Mouse (Mus musculus) c-Kit-negative CD71-positive TER-119-positive erythroid progenitor cells, embryonic 14.5 days (primary cell): ENCODE results near the gene Gpd1.
A peak's percentile ranks its signal among the peaks of the same experiment; 100 is the strongest.
"Not testable (repeated sequence)": the region's sequence is repeated elsewhere in the genome, so short reads cannot be mapped to it uniquely, and the experiment has no call there.

Experiments
- DNase-seq: peaks from one replicate; pipeline ENCODE4 v3.0.0-alpha.2; 2013; ENCODE audit warnings: low read depth, low spot score

The Gpd1 gene

GRCm38 (mm10) chr15:99721921-99722743 is 4.8 kb downstream of the Gpd1 start:
- no peak for DNase-seq

GRCm38 (mm10) chr15:99723120-99723514 is 5.8 kb downstream of the Gpd1 start:
- DNase-seq = no peak

GRCm38 (mm10) chr15:99723515-99724291 is 6.4 kb downstream of the Gpd1 start:
- DNase-seq = no peak

DNA sequence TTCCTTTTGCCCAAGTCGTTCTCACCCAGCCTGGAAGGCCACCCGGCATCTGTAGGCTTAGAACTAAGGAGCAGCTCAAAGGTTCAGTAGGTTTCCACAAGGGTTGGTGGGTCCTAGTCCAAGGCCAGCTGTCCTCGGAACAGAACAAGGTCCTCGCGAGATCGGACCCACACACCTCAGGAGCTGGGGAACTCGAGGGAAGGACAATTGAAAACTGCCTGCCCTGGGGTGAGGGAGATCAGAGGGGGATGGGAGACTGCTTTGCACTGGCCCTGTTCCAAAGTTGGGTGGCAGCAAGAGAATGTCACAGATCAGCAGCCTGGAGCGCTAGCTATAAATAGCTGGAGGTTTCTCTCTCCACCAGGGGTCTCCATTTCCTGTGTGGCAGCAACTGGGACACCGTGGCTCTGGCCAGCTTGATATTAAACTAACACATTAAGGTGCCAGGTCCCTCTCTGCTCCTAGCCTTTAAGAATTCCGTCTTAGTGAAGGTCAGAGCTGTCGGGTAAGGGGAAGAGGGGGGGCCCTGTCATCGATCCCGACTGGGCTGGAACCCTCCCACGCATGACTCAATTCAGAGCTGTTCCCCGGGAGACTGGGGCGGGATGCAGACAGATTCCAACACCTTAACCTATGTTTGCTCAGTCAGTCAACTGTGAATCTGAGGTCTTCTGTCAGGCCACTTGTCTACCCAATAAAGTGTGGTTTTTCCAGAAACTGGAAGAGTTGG is 7.1 kb downstream of the Gpd1 start:
- no peak for DNase-seq

DNA sequence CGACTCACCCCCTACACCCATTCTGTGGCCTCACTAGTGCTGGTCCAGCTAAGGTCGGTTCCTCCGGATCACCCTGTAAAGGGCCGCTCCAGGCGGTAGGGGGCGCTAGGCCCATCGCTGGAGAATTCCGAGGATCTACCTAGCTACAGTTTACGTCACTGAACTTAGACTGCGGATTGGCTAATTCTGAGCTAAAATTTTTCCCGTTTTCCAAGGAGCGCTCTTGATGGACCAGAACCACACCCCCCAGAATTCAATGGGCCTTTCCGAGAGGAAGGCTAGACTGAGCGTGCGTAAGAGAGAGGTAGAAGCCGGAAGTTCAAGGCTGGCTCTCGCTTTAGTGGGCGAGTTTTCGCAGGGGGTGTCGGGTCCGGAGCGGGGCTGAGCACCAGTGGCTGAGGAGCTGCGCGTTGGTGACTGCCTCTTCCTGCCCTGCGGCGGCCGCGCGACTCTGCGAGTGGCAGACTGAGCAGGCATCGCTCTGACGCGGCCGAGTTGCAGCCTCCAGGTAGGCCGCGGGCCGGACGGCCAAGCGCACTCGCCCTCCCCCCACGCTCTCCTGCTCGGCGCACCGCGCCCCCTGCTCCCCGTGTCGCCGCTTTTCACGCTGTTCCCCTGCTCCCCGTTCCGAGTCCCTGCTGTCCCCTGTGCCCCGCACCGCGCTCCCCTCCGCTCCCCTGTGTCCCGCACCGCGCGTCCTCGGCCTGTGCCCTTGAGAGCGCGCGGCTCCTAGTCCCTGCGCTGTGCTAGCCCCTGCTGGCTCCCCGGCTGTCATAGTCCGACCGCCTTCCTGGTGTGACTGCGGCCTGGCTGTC is 8.2 kb downstream of the Gpd1 start, which contains the start of gene Cox14:
Gene Cox14, plus strand, starts transcription at position 278 of the 815 bp plus-strand sequence.
- DNase-seq = peak; percentile 95

GRCm38 (mm10) chr15:99726549-99726948 is 9.2 kb downstream of the Gpd1 start:
- DNase-seq = no peak

DNA sequence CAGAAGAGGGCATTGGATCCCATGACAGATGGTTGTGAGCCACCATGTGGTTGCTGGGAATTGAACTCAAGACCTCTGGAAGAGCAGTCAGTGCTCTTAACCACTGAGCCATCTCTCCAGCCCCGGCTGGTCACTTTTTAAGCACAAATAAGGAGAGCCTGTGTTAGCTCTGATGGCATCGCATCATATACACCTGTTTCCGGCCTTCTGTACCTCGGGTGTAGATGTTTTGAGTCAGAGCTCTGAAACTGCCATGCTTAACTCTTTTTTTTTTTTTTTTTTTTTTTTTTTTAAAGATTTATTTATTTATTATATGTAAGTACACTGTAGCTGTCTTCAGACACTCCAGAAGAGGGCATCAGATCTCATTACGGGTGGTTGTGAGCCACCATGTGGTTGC is 9.7 kb downstream of the Gpd1 start:
- DNase-seq = not testable (repeated sequence)

GRCm38 (mm10) chr15:99727525-99727924 is 10.2 kb downstream of the Gpd1 start:
- no peak for DNase-seq

GRCm38 (mm10) chr15:99728211-99728610 is 10.9 kb downstream of the Gpd1 start:
- no peak for DNase-seq

DNA sequence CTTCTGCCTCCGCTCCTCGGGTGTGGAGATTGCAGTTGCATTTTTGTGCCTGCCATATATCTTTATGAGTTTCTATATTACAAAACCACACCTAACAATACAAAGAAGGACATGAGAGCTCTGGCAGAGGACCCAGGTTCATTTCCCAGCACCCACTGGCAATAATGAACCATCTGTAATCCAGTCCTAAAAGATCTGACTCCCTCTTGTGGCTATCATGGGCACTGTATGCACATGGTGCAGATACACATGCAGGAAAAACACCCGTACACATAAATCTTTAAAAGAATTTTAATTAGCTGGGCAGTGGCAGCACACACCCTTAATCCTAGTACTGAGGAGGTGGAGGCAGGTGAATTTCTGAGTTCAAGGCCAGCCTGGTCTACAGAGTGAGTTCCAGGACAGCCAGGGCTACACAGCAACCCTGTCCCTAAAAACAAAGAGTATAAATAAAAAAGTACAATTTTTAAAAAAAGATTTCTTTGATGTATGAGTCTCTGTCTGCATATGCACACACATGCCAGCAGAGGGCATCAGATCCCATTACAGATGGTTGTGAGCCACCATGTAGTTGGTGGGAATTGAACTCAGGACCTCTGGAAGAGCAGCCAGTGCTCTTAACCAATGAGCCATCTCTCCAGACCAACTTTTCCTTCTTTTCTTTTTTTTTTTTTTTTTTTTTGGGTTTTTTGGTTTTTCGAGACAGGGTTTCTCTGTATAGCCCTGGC is 11.9 kb downstream of the Gpd1 start:
- no peak for DNase-seq

- no peak for DNase-seq
Measured at GRCm38 (mm10) chr15:99731167-99731566, 13.9 kb downstream of the Gpd1 start.

DNA sequence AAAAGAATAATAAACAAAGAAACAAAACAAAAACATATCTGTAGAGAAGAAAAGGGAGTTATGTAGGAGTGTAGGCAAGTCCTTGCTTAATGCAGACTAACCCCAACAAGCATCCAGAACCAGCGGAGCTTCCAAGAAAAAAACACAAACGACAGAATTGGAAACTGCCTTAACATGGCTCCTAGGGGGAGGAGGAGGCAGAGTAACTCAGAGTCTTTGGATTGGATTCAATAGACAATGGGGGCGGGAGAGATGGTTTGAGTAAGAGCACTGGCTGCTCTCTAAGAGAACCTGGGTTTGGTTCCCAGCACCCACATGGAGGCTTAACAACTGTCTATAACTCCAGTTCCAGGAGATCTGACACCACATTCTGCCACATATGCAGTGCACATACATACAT is 14.4 kb downstream of the Gpd1 start:
- no peak for DNase-seq

DNA sequence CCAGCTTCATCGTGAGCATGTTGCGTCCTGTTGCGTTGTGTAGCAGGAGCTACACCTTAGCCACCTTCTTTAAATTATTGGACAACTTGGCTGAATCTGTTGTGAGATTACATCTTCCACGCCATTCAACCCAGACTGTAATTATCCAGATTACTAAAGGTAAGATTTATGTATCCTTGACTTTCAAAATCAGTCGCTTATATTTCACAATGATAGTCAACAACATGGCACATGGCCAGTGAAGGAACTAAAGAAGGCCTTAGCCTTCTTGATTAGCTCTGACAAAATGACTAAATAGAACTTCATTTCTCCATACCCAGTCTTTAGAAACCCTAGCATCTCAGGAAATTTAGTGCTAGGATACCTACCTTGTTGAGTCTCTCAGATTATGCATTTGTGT is 15.9 kb downstream of the Gpd1 start:
- DNase-seq = no peak

- DNase-seq = no peak
Measured at GRCm38 (mm10) chr15:99735631-99736030, 18.3 kb downstream of the Gpd1 start.

- no peak for DNase-seq
Measured at GRCm38 (mm10) chr15:99736675-99737074, 19.4 kb downstream of the Gpd1 start.

DNA sequence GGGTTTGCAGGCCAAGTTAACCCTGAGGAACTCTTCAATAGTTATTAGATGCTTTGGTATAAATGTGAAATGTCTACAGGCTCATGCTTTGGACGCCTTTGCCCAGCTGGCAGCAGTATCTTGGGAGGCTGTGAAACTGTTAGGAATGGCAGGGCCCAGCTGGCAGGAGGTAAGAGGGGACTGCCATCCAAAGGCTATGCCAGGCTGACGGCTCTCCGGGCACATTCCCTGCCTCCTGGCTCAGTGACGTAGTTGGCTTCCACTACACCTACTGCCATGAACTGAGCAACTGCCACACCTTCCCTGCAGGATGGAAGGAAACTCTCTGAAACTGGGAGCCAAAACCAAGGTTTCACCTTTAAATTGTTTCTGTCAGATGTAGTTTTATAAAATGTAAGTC is 22.9 kb downstream of the Gpd1 start:
- DNase-seq = no peak

DNA sequence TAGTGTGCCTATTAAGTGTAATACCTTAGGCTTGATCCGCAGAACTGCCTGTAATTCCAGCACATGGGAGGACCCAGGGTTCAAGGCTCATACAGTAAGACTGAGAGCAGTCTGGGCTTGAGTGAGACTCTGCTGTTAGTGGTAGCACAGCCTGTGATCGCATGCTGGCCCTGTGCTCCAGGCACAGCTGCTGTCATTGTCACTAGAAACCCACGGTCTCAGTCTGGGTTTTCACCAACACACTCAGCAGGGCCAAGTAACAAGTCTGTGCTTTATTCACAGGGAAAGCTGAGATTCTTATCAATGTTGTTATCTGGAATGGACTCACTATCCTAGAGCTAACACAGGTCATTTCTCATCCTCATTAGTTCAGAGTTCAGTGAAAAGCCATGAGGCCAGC is 36.9 kb downstream of the Gpd1 start:
- DNase-seq = no peak

- DNase-seq = no peak
Measured at GRCm38 (mm10) chr15:99767467-99767866, 50.2 kb downstream of the Gpd1 start.

DNA sequence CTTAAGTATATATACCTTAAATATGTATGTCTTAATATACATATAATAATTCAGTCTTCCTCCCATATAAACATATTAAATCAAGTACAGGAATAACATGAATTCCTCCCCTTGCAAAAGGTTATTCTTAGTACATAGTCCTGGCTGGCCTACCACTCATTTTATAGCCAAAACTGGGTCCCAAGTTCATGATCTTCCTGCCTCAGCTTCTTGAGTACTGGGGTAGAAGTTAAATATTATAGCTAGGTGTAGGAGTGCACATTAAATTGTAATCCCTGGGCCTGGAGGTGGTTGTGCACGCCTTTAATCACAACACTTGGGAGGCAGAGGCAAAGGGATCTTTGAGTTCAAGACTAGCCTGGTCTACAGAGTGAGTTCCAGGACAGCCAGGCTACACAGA is 51.4 kb downstream of the Gpd1 start:
- DNase-seq = no peak

DNA sequence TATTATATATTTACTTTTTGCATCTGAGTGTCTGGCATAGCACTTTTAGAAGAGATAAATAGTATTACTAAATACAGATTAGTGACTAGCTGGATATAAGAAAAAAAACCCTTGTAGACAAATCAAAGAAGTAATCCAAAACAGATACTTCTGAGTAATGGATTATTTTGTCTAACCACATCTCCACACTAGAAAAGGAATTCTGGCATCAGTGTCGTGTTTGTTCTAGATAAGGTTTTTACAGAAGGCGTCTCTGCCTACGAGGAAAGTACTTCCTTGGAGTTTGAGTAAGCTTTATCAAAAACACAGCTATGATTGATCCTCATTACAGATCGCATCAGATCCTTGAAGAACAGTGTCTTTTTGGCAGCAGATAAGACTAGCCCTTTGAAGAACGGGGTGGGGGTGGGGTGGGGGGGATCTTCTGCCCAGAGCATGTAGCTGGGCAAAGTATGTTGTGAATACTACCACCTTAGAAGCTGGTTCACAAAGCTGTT is 53.7 kb downstream of the Gpd1 start:
- DNase-seq = no peak
